Mouse (Mus musculus): ENCODE results near the gene Clec2l.
"Not testable (repeated sequence)": the region's sequence is repeated elsewhere in the genome, so short reads cannot be mapped to it uniquely, and the experiment has no call there.

Clec2l gene

GRCm38 (mm10) chr6:38670488-38670887 lies 7.6 kb downstream of the Clec2l start:
- not testable (repeated sequence) for DNase-seq (ENCODE audit: low spot score in 2 of 2)

GRCm38 (mm10) chr6:38671270-38671669 lies 8.4 kb downstream of the Clec2l start:
- DNase-seq (ENCODE audit: low spot score in 2 of 2) = no peak

- no peak for DNase-seq (ENCODE audit: low spot score in 2 of 2)
Observed at GRCm38 (mm10) chr6:38672011-38672410, 9.1 kb downstream of the Clec2l start.

- DNase-seq (ENCODE audit: low spot score in 2 of 2) = no peak
Observed at GRCm38 (mm10) chr6:38676217-38676616, 13.3 kb downstream of the Clec2l start.

- DNase-seq (ENCODE audit: low spot score in 2 of 2) = no peak
Observed at GRCm38 (mm10) chr6:38676723-38677122, 13.9 kb downstream of the Clec2l start.

- DNase-seq (ENCODE audit: low spot score in 2 of 2) = no peak
Observed at GRCm38 (mm10) chr6:38677629-38678028, 14.8 kb downstream of the Clec2l start.

- DNase-seq (ENCODE audit: low spot score in 2 of 2) = no peak
Observed at GRCm38 (mm10) chr6:38682532-38682931, 19.7 kb downstream of the Clec2l start.

GRCm38 (mm10) chr6:38687216-38687615 lies 24.3 kb downstream of the Clec2l start:
- DNase-seq (ENCODE audit: low spot score in 2 of 2) = peak in 1 of 2 experiments; percentile 24

GRCm38 (mm10) chr6:38688841-38689240 lies 26.0 kb downstream of the Clec2l start:
- no peak for DNase-seq (ENCODE audit: low spot score in 2 of 2)

GRCm38 (mm10) chr6:38690615-38691014 lies 27.7 kb downstream of the Clec2l start:
- no peak for DNase-seq (ENCODE audit: low spot score in 2 of 2)

GRCm38 (mm10) chr6:38691052-38691451 lies 28.2 kb downstream of the Clec2l start:
- DNase-seq (ENCODE audit: low spot score in 2 of 2) = no peak

GRCm38 (mm10) chr6:38692556-38692955 lies 29.7 kb downstream of the Clec2l start:
- DNase-seq (ENCODE audit: low spot score in 2 of 2) = no peak

GRCm38 (mm10) chr6:38695380-38696054 lies 32.6 kb downstream of the Clec2l start:
- DNase-seq (ENCODE audit: low spot score in 2 of 2) = peak; percentile 12 to 66

GRCm38 (mm10) chr6:38696570-38696969 lies 33.7 kb downstream of the Clec2l start:
- no peak for DNase-seq (ENCODE audit: low spot score in 2 of 2)

- no peak for DNase-seq (ENCODE audit: low spot score in 2 of 2)
Observed at GRCm38 (mm10) chr6:38698233-38698889, 35.5 kb downstream of the Clec2l start.

GRCm38 (mm10) chr6:38701421-38701820 lies 38.6 kb downstream of the Clec2l start:
- no peak for DNase-seq (ENCODE audit: low spot score in 2 of 2)

- DNase-seq (ENCODE audit: low spot score in 2 of 2) = no peak
Observed at GRCm38 (mm10) chr6:38702810-38703399, 40.0 kb downstream of the Clec2l start.

- DNase-seq (ENCODE audit: low spot score in 2 of 2) = no peak
Observed at GRCm38 (mm10) chr6:38703526-38703925, 40.7 kb downstream of the Clec2l start.

GRCm38 (mm10) chr6:38704264-38704984 lies 41.6 kb downstream of the Clec2l start:
- DNase-seq (ENCODE audit: low spot score in 2 of 2) = no peak

- DNase-seq (ENCODE audit: low spot score in 2 of 2) = no peak
Observed at GRCm38 (mm10) chr6:38710449-38710848, 47.6 kb downstream of the Clec2l start.

- no peak for DNase-seq (ENCODE audit: low spot score in 2 of 2)
Observed at GRCm38 (mm10) chr6:38713957-38714898, 51.4 kb downstream of the Clec2l start.
